Mouse (Mus musculus): ENCODE data around the gene Polrmt. TPM values are rescaled to one million over a fixed set of nuclear protein-coding genes. Genes with fewer than 3 reads are reported as not detected.
A peak's percentile ranks its signal among the peaks of the same experiment; 100 is the strongest.

Gene Polrmt
- polyA plus RNA-seq, 1 experiment from 2014 or later, result 32.2 TPM

GRCm38 (mm10) chr10:79716254-79716987, 30.0 kb downstream of the Polrmt start, which contains the start of gene Hcn2:
Hcn2 (plus strand) TSS chr10:79716634.
- Histone ChIP-seq H3K36me3 (ENCODE audit: control insufficient read depth, insufficient read depth, low read length) (peaks cover 4% of the 10 kb centered on the region; the same call in 1 of the 2 replicates), H3K4me2 (ENCODE audit: low read depth, severe bottlenecking) (peak within 1 kb of the TSS; percentile 88), H3K4me1 (ENCODE audit: control insufficient read depth, insufficient read depth, low read length) (peaks cover 11% of the 10 kb centered on the region), H3K27me3 (ENCODE audit: control insufficient read depth, insufficient read depth, low read length) (peaks cover 47% of the 10 kb centered on the region), H3K9me3 (ENCODE audit: control insufficient read depth, low read length) (no peaks in the 10 kb centered on the region), H3K9ac (ENCODE audit: low read length) (peak within 1 kb of the TSS; percentile 40; the same call in 1 of the 2 replicates), H3K4me3 (ENCODE audit: low read depth, low read length) (peak within 1 kb of the TSS; percentile 39), H3K27ac (replicated peaks; ENCODE audit: low read depth, low read length) (no peak within 1 kb of the TSS)
- no peak for ATAC-seq (ENCODE audit: insufficient number of reproducible peaks, low FRiP score, low TSS enrichment, low read depth)
- WGBS, result 3% methylated on average over 33 of the region's 91 CpGs
- DNase-seq (ENCODE audit: low spot score), result no peak

GRCm38 (mm10) chr10:79714996-79715395, 31.4 kb downstream of the Polrmt start:
- H3K27me3 ChIP-seq (ENCODE audit: control insufficient read depth, insufficient read depth, low read length), result peaks cover 45% of the 10 kb centered on the region
- no peak for DNase-seq (ENCODE audit: low spot score)
- H3K27ac ChIP-seq (replicated peaks; ENCODE audit: low read depth, low read length), result no peak overlapping the region
- WGBS, result 69% methylated on average over 4 of the region's 4 CpGs
- no peak overlapping the region for H3K4me3 ChIP-seq (ENCODE audit: low read depth, low read length)
- peaks cover 11% of the 10 kb centered on the region for H3K4me1 ChIP-seq (ENCODE audit: control insufficient read depth, insufficient read depth, low read length)
- no peak overlapping the region for H3K9ac ChIP-seq (ENCODE audit: low read length)
- no peak for ATAC-seq (ENCODE audit: insufficient number of reproducible peaks, low FRiP score, low TSS enrichment, low read depth)
- H3K4me2 ChIP-seq (ENCODE audit: low read depth, severe bottlenecking), result no peak overlapping the region
- H3K36me3 ChIP-seq (ENCODE audit: control insufficient read depth, insufficient read depth, low read length), result peaks cover 14% of the 10 kb centered on the region
- H3K9me3 ChIP-seq (ENCODE audit: control insufficient read depth, low read length), result no peaks in the 10 kb centered on the region

DNA sequence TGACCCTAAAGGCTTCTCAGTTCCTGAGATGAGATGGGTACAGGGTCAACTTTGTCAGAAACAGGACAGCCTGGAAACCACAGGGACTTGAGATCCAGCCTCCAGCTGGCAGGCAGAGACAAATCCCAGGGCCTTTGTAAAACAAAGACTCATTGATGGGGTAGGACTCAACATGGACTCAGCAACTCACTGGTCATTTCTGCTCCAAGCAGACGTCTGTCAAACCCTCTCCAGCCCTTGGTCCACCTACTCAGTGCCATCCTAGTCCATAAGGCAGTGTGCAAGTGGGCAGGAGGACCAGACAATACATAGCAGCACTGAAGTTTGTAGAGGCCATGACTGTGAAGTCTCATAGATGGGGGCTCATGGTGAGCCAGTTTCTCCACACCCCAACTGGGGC, 33.2 kb downstream of the Polrmt start:
- WGBS, result 65% methylated on average over 1 of the region's 1 CpGs
- no peak for DNase-seq (ENCODE audit: low spot score)
- H3K4me1 ChIP-seq (ENCODE audit: control insufficient read depth, insufficient read depth, low read length), result peaks cover 11% of the 10 kb centered on the region
- H3K27me3 ChIP-seq (ENCODE audit: control insufficient read depth, insufficient read depth, low read length), result peaks cover 40% of the 10 kb centered on the region
- no peak overlapping the region for H3K9ac ChIP-seq (ENCODE audit: low read length)
- no peak overlapping the region for H3K27ac ChIP-seq (replicated peaks; ENCODE audit: low read depth, low read length)
- no peak overlapping the region for H3K4me2 ChIP-seq (ENCODE audit: low read depth, severe bottlenecking)
- no peak for ATAC-seq (ENCODE audit: insufficient number of reproducible peaks, low FRiP score, low TSS enrichment, low read depth)
- no peaks in the 10 kb centered on the region for H3K9me3 ChIP-seq (ENCODE audit: control insufficient read depth, low read length)
- H3K36me3 ChIP-seq (ENCODE audit: control insufficient read depth, insufficient read depth, low read length), result peaks cover 27% of the 10 kb centered on the region
- no peak overlapping the region for H3K4me3 ChIP-seq (ENCODE audit: low read depth, low read length)

GRCm38 (mm10) chr10:79712499-79713126, 33.8 kb downstream of the Polrmt start:
- Histone ChIP-seq H3K4me1 (ENCODE audit: control insufficient read depth, insufficient read depth, low read length) (peaks cover 8% of the 10 kb centered on the region), H3K9me3 (ENCODE audit: control insufficient read depth, low read length) (no peaks in the 10 kb centered on the region), H3K27me3 (ENCODE audit: control insufficient read depth, insufficient read depth, low read length) (peaks cover 34% of the 10 kb centered on the region), H3K4me3 (ENCODE audit: low read depth, low read length) (no peak overlapping the region), H3K4me2 (ENCODE audit: low read depth, severe bottlenecking) (no peak overlapping the region), H3K9ac (ENCODE audit: low read length) (no peak overlapping the region), H3K27ac (replicated peaks; ENCODE audit: low read depth, low read length) (no peak overlapping the region), H3K36me3 (ENCODE audit: control insufficient read depth, insufficient read depth, low read length) (peaks cover 27% of the 10 kb centered on the region)
- ATAC-seq (ENCODE audit: insufficient number of reproducible peaks, low FRiP score, low TSS enrichment, low read depth) (0 out of 2 replicates have a peak, but pooled peaks have one; percentile 23), DNase-seq (ENCODE audit: low spot score) (peak; percentile 86)
- 14% methylated on average over 4 of the region's 6 CpGs for WGBS

DNA sequence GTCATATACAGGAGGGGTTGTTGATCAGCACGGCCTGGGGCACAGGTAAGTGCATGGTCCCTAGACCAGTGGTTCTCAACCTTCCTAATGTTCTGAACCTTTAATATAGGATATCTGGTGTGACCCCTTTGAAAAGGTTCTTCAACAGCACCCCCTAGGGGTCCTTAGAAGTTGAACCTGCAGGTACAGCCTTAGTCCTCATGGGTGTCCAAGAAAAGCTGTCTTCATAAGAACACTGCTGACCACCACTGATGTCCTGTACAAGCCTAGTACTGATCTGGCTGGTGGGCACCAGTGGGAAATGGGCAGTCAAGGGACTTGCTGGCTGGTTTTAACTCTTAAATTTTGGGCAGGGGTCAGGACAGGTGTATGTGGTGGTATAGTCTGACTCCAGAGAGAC, 34.4 kb downstream of the Polrmt start:
- H3K36me3 ChIP-seq (ENCODE audit: control insufficient read depth, insufficient read depth, low read length), result peaks cover 30% of the 10 kb centered on the region
- no peak overlapping the region for H3K27ac ChIP-seq (replicated peaks; ENCODE audit: low read depth, low read length)
- WGBS, result 90% methylated on average over 1 of the region's 1 CpGs
- H3K27me3 ChIP-seq (ENCODE audit: control insufficient read depth, insufficient read depth, low read length), result peaks cover 28% of the 10 kb centered on the region
- no peaks in the 10 kb centered on the region for H3K9me3 ChIP-seq (ENCODE audit: control insufficient read depth, low read length)
- peaks cover 2% of the 10 kb centered on the region for H3K4me1 ChIP-seq (ENCODE audit: control insufficient read depth, insufficient read depth, low read length)
- H3K4me3 ChIP-seq (ENCODE audit: low read depth, low read length), result no peak overlapping the region
- peak; percentile 14; the same call in 1 of the 2 replicates for ATAC-seq (ENCODE audit: insufficient number of reproducible peaks, low FRiP score, low TSS enrichment, low read depth)
- no peak for DNase-seq (ENCODE audit: low spot score)
- H3K4me2 ChIP-seq (ENCODE audit: low read depth, severe bottlenecking), result no peak overlapping the region
- H3K9ac ChIP-seq (ENCODE audit: low read length), result no peak overlapping the region

- H3K4me2 ChIP-seq (ENCODE audit: low read depth, severe bottlenecking), result no peak overlapping the region
- H3K9ac ChIP-seq (ENCODE audit: low read length), result no peak overlapping the region
- no peaks in the 10 kb centered on the region for H3K9me3 ChIP-seq (ENCODE audit: control insufficient read depth, low read length)
- 80% methylated on average over 7 of the region's 7 CpGs for WGBS
- no peak overlapping the region for H3K4me3 ChIP-seq (ENCODE audit: low read depth, low read length)
- peaks cover 33% of the 10 kb centered on the region for H3K36me3 ChIP-seq (ENCODE audit: control insufficient read depth, insufficient read depth, low read length)
- H3K4me1 ChIP-seq (ENCODE audit: control insufficient read depth, insufficient read depth, low read length), result peaks cover 15% of the 10 kb centered on the region
- no peak for DNase-seq (ENCODE audit: low spot score)
- no peak overlapping the region for H3K27ac ChIP-seq (replicated peaks; ENCODE audit: low read depth, low read length)
- ATAC-seq (ENCODE audit: insufficient number of reproducible peaks, low FRiP score, low TSS enrichment, low read depth), result no peak
- 0 out of 2 replicates have a peak, but pooled peaks cover 4% of the 10 kb centered on the region for H3K27me3 ChIP-seq (ENCODE audit: control insufficient read depth, insufficient read depth, low read length)
Observed at GRCm38 (mm10) chr10:79709307-79709706, 37.1 kb downstream of the Polrmt start.

GRCm38 (mm10) chr10:79708668-79709067, 37.7 kb downstream of the Polrmt start:
- H3K9ac ChIP-seq (ENCODE audit: low read length), result no peak overlapping the region
- peaks cover 15% of the 10 kb centered on the region for H3K4me1 ChIP-seq (ENCODE audit: control insufficient read depth, insufficient read depth, low read length)
- H3K27me3 ChIP-seq (ENCODE audit: control insufficient read depth, insufficient read depth, low read length), result no peaks in the 10 kb centered on the region
- DNase-seq (ENCODE audit: low spot score), result no peak
- no peak for ATAC-seq (ENCODE audit: insufficient number of reproducible peaks, low FRiP score, low TSS enrichment, low read depth)
- 91% methylated on average over 21 of the region's 21 CpGs for WGBS
- H3K27ac ChIP-seq (replicated peaks; ENCODE audit: low read depth, low read length), result no peak overlapping the region
- no peak overlapping the region for H3K4me3 ChIP-seq (ENCODE audit: low read depth, low read length)
- no peaks in the 10 kb centered on the region for H3K9me3 ChIP-seq (ENCODE audit: control insufficient read depth, low read length)
- peaks cover 33% of the 10 kb centered on the region for H3K36me3 ChIP-seq (ENCODE audit: control insufficient read depth, insufficient read depth, low read length)
- H3K4me2 ChIP-seq (ENCODE audit: low read depth, severe bottlenecking), result no peak overlapping the region

DNA sequence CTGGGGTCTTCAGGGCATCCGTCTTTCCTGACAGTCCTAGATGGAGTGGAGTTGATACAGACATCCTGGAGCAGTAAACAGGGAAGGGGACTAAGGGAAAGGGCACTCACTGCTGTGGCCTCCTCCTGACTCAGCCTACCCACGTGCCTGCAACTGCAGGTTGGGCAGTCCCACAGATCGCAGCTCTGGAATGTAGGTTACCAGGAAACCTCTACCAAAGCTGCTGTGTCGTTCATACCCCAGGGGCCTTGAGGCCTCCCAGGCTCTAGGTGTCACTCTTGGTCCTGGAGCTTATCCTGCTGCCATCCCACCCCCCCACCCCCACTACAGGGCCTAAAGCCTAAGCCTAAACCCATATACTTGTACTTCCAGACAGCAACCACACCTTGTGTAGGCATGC, 38.6 kb downstream of the Polrmt start:
- ATAC-seq (ENCODE audit: insufficient number of reproducible peaks, low FRiP score, low TSS enrichment, low read depth) (no peak), DNase-seq (ENCODE audit: low spot score) (no peak)
- Histone ChIP-seq H3K9ac (ENCODE audit: low read length) (no peak overlapping the region), H3K36me3 (ENCODE audit: control insufficient read depth, insufficient read depth, low read length) (peaks cover 33% of the 10 kb centered on the region), H3K4me2 (ENCODE audit: low read depth, severe bottlenecking) (no peak overlapping the region), H3K4me1 (ENCODE audit: control insufficient read depth, insufficient read depth, low read length) (peaks cover 15% of the 10 kb centered on the region), H3K27me3 (ENCODE audit: control insufficient read depth, insufficient read depth, low read length) (no peaks in the 10 kb centered on the region), H3K4me3 (ENCODE audit: low read depth, low read length) (no peak overlapping the region), H3K27ac (replicated peaks; ENCODE audit: low read depth, low read length) (no peak overlapping the region), H3K9me3 (ENCODE audit: control insufficient read depth, low read length) (no peaks in the 10 kb centered on the region)
- 71% methylated on average over 4 of the region's 4 CpGs for WGBS
